Mouse (Mus musculus): ENCODE data around the gene Apol7e.

DNA sequence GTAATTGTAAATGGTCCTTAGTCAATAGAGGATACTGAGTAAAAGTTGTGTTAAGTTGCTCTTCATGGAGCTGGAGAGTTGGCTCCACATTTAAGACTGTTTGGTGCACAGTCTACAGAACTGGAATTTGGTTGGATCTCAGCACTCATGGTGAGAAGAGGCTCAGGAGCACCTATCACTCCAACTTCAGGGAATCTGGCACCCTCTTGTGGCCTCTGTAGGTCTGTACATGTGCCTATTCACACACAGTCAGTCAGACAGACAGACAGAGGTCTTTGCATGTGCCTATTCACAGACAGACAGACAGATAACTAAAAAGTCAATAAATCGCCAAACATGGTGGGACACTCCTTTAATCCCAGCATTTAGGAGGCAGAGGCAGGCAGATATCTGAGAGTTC, 51.8 kb downstream of the Apol7e start:
- peak; percentile 56; the same call in 1 of the 2 replicates for TF ChIP-seq CTCF (IDR thresholded peaks at IDR 0.05; ENCODE audit: borderline replicate concordance, extremely low read depth, insufficient read depth, insufficient read length)
- TF ChIP-seq POLR2A (IDR thresholded peaks at IDR 0.05; ENCODE audit: borderline replicate concordance, extremely low read depth, insufficient read depth, insufficient read length, poor library complexity, severe bottlenecking), result no peak
